Mouse (Mus musculus) monocyte, adult 5-6 weeks (primary cell): Measurements from ENCODE around the gene Cpvl. TPM values are rescaled to one million over a fixed set of nuclear protein-coding genes. Genes with fewer than 3 reads are reported as not detected.

Source experiments
- ATAC-seq: fragments of 153-309, 156-312 bp; replicated peaks from 2 replicates; pipeline ENCODE4 v1.8.0; 2017; ENCODE audit warnings: mild to moderate bottlenecking; ENCODE audit not compliant: low TSS enrichment, insufficient number of reproducible peaks, severe bottlenecking, poor library complexity, low FRiP score
- total RNA-seq: library from RNA; stranded (forward); fragments of 200-1000, 200-491, 200-594 nt; gene quantifications from 3 replicates; pipeline ENCODE4 v1.2.3, GENCODE M21; 2017

The Cpvl gene
- total RNA-seq, 1 experiment from 2014 or later = not detected

GRCm38 (mm10) chr6:53980817-53981480 lies 2.5 kb upstream of the Cpvl start:
- ATAC-seq = no peak

GRCm38 (mm10) chr6:53974040-53974439 lies 4.4 kb downstream of the Cpvl start:
- no peak for ATAC-seq

GRCm38 (mm10) chr6:53973468-53973867 lies 5.0 kb downstream of the Cpvl start:
- no peak for ATAC-seq

GRCm38 (mm10) chr6:53972238-53972743 lies 6.2 kb downstream of the Cpvl start:
- no peak for ATAC-seq

GRCm38 (mm10) chr6:53971729-53972128 lies 6.7 kb downstream of the Cpvl start:
- ATAC-seq = no peak

- no peak for ATAC-seq
Observed at GRCm38 (mm10) chr6:53969081-53969480, 9.4 kb downstream of the Cpvl start.

- peak; percentile 82 for ATAC-seq
Observed at GRCm38 (mm10) chr6:53968550-53968949, 9.9 kb downstream of the Cpvl start.

GRCm38 (mm10) chr6:53966595-53966994 lies 11.9 kb downstream of the Cpvl start:
- ATAC-seq = no peak

GRCm38 (mm10) chr6:53965900-53966299 lies 12.6 kb downstream of the Cpvl start:
- no peak for ATAC-seq

GRCm38 (mm10) chr6:53963906-53964496 lies 14.5 kb downstream of the Cpvl start:
- no peak for ATAC-seq

GRCm38 (mm10) chr6:53962006-53962405 lies 16.5 kb downstream of the Cpvl start:
- no peak for ATAC-seq

GRCm38 (mm10) chr6:53959826-53960225 lies 18.6 kb downstream of the Cpvl start:
- no peak for ATAC-seq

GRCm38 (mm10) chr6:53958321-53958720 lies 20.1 kb downstream of the Cpvl start:
- ATAC-seq = no peak; the same call in 1 of the 2 replicates

GRCm38 (mm10) chr6:53956513-53956912 lies 22.0 kb downstream of the Cpvl start:
- ATAC-seq = no peak

GRCm38 (mm10) chr6:53955846-53956245 lies 22.6 kb downstream of the Cpvl start:
- ATAC-seq = no peak

- ATAC-seq = no peak
Observed at GRCm38 (mm10) chr6:53955271-53955670, 23.2 kb downstream of the Cpvl start.

- ATAC-seq = no peak
Observed at GRCm38 (mm10) chr6:53954106-53954505, 24.4 kb downstream of the Cpvl start.

GRCm38 (mm10) chr6:53953348-53953747 lies 25.1 kb downstream of the Cpvl start:
- no peak for ATAC-seq

- no peak for ATAC-seq
Observed at GRCm38 (mm10) chr6:53951421-53951820, 27.1 kb downstream of the Cpvl start.

- no peak for ATAC-seq
Observed at GRCm38 (mm10) chr6:53950876-53951275, 27.6 kb downstream of the Cpvl start.
